Mouse (Mus musculus): ENCODE data around the gene Gm11437. TPM values are rescaled to one million over a fixed set of nuclear protein-coding genes. Genes with fewer than 3 reads are reported as not detected.

Gm11437 gene
- polyA plus RNA-seq, 1 experiment from 2014 or later = not detected

DNA sequence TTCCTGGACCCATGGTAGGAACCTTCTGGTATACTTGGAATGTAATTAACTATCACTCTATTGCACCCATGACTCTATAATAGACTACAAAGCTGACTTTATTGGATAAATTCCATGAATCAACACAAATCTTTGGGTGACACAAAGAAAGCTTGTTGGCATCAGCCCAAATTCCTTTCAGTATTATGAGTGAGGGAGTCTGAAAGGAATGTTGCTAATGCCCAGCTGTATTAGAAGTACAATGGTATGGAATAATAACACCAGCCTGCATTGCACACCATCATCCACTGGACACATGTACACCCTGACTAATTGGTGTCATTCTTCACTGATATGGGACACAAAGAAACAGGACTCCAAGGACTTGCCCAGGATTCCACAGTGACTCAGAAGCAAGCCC lies 66.1 kb downstream of the Gm11437 start:
- no peak overlapping the region for H3K4me2 ChIP-seq
- H3K27ac ChIP-seq (ENCODE audit: low read depth) = no peak overlapping the region
- no peaks in the 10 kb centered on the region for H3K4me1 ChIP-seq (ENCODE audit: insufficient read depth)
- no peak for TF ChIP-seq CTCF (IDR thresholded peaks at IDR 0.05; ENCODE audit: low read depth)
- H3K27me3 ChIP-seq (ENCODE audit: insufficient read depth, low read length) = no peaks in the 10 kb centered on the region
- H3K9me3 ChIP-seq (ENCODE audit: low read depth, low read length) = no peaks in the 10 kb centered on the region
- no peak for ATAC-seq (ENCODE audit: insufficient read depth)
- no peak overlapping the region for H3K4me3 ChIP-seq (ENCODE audit: low read depth, low read length)
- H3K36me3 ChIP-seq (ENCODE audit: insufficient read depth) = peaks cover 63% of the 10 kb centered on the region
- H3K9ac ChIP-seq = no peak overlapping the region
- DNase-seq = peak; percentile 56

Other genes starting within 250 kb of the Gm11437 start
- 39.4 and 39.5 TPM in 2 replicates for gene Ddx52, start 225.4 kb downstream of the Gm11437 start, polyA plus RNA-seq (2014; fragmentation: Nextera tagmentation; extraction: Ambion mirVana)
- 9.3 and 9.9 TPM in 2 replicates for gene Synrg, start 203.0 kb downstream of the Gm11437 start, polyA plus RNA-seq (2014; fragmentation: Nextera tagmentation; extraction: Ambion mirVana)
- 15.7 and 17.7 TPM in 2 replicates for gene Dusp14, start 98.2 kb downstream of the Gm11437 start, polyA plus RNA-seq (2014; fragmentation: Nextera tagmentation; extraction: Ambion mirVana)
- 35.6 and 36.0 TPM in 2 replicates for gene Tada2a, start 37.9 kb downstream of the Gm11437 start, polyA plus RNA-seq (2014; fragmentation: Nextera tagmentation; extraction: Ambion mirVana)
- gene Acaca, start 37.8 kb downstream of the Gm11437 start, polyA plus RNA-seq (2014; fragmentation: Nextera tagmentation; extraction: Ambion mirVana) = 20.5 and 21.2 TPM in 2 replicates

Measured in lung, embryonic 14.5 days (tissue).